Mouse (Mus musculus) liver, adult (tissue): ENCODE results near the gene Cyp17a1.

Source experiments
- GATA4 ChIP-seq: IDR thresholded peaks from 2 replicates; pipeline ENCODE4 v1.6.1; 2014; ENCODE audit warnings: mild to moderate bottlenecking, low read length; ENCODE audit not compliant: insufficient replicate concordance

Gene Cyp17a1

GRCm38 (mm10) chr19:46691078-46691477 lies 18.1 kb upstream of the Cyp17a1 start:
- TF ChIP-seq GATA4 = no peak

DNA sequence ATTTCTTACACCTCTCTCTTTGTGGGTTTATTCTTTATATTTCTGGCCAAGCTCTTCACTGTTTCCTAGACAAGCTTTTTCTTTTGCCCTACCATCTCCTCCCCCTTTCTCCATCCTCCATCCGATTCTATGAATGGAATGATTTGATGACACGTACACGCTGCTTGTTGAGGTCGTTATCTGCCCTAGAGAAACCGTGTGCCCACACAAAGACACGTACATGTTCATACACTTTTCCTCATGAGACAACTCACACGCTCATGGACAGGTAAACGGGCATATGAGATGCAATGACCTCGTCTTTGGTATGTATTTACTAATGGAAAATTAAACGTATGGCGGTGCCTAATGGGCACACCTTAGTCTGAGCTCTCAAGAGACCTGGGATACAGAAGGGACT lies 17.4 kb upstream of the Cyp17a1 start:
- no peak for TF ChIP-seq GATA4

DNA sequence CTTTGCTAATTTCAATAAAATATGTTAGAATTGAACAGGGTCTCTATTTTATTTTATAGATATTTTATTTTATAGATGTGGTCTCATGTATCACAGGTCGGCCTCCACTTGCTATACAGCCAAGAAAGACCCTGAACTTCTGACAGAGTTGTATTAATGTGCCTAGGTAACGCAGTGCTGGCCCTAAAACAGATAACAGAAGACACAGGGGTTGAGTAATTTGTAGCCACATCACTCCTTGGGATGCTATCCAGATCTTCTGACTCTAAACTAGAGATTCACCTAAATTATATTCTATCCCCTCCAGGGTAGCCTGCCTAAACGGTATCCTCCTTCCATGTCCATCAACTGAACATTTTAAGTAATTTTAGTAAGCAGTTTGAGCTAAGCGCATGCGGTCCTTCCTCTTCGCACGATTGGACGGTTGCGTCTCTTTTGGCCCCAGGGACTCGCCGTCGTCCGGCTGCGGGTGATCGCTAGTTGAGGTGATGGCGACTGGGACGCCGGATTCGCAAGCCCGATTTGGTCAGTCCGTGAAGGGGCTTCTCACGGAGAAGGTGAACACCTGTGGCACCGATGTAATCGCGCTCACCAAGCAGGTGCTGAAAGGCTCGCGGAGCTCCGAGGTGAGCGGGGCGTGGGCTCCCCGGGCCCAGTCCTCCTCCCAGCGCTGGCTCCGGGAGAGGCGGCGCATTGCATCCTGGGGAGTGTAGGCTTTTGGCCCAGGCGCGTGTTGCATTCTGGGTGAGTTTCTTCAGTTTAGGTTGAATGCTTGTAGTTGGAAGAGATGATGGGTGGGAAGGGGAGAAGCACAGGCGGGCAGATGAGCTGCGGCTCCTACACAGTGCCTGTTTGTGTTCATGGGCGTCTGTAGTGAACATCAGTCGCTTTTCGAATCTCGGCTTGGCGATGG lies 16.7 kb upstream of the Cyp17a1 start, which contains the start of gene Borcs7:
Gene Borcs7, plus strand, starts transcription at position 447 of the 913 bp plus-strand sequence.
- TF ChIP-seq GATA4 = no peak; the same call in 1 of the 2 replicates

DNA sequence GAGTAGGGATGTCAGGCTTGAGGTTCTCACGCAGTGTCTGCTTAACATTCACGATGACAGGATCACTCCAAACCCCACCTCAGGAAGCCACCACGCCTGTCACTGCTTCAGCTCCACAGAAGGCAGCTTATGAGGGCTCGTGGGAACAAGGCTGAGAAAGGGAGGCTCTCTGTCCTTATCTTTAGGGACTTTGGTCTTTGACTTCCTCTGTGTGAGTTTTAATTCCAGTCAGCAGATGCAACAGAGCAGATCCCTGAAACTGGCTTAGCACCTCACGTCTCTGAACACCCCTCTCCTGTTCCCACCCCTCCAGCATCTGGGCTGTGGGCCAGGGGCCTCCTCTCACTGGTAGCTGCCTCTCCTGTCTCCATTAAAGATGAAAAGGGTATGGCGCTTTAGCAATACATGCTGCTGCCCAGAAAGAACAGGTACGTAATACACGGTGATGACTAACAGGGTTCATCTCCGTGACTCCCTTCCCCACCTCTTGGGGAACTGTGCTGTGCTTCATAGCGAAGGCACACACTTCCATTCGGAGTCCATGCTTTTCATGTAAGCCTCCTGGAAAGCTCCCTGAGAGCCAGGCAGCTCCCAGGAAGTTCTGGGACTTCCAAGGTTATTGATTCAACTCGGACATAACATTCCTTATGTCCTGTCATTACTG lies 6.9 kb upstream of the Cyp17a1 start:
- 0 out of 2 replicates have a peak, but pooled peaks have one; percentile 42 for TF ChIP-seq GATA4

- peak; percentile 12; the same call in 1 of the 2 replicates for TF ChIP-seq GATA4
These were observed 2.7 kb upstream of the Cyp17a1 start for GRCm38 (mm10) chr19:46675641-46676040.

GRCm38 (mm10) chr19:46670691-46671090 lies 2.3 kb downstream of the Cyp17a1 start:
- no peak for TF ChIP-seq GATA4

- TF ChIP-seq GATA4 = no peak; the same call in 1 of the 2 replicates
These were observed 3.2 kb downstream of the Cyp17a1 start for GRCm38 (mm10) chr19:46669802-46670201.

DNA sequence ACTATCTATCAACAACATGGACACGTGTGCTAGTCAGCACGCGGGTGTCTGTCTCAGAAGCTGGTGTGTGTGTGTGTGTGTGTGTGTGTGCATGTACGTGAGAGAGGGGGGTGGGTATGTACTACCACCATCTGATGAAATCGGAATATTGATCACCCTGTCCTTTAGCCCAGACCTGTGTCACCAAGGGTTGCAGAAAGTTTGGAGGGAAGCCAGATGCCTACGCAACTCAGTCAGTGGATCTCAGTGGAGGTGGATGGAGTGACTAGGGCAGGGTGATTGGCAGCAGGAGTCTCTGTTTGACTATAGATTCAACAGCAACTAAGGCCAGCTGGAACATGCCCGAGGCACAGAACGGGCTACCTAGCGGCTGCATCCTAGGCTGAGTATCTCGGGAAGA lies 4.7 kb downstream of the Cyp17a1 start:
- peak; percentile 77 for TF ChIP-seq GATA4

DNA sequence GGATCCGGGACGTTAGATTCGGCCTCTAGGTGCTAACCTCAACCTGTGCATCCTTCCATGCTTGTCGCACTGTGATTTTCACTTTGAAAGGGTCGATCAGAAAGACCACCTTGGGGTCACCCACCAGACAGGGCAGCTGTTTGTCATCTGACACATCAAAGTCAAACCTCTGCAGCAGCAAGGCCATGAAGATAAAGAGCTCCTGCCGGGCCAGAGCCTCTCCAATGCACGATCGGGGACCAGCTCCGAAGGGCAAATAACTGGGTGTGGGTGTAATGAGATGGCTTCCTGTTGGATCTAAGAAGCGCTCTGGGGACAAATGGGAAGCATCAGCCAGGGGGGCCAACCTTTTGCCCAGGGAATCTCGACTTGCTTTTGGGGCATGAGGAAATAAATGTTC lies 5.7 kb downstream of the Cyp17a1 start:
- TF ChIP-seq GATA4 = no peak

- no peak for TF ChIP-seq GATA4
These were observed 7.5 kb downstream of the Cyp17a1 start for GRCm38 (mm10) chr19:46665474-46665873.

DNA sequence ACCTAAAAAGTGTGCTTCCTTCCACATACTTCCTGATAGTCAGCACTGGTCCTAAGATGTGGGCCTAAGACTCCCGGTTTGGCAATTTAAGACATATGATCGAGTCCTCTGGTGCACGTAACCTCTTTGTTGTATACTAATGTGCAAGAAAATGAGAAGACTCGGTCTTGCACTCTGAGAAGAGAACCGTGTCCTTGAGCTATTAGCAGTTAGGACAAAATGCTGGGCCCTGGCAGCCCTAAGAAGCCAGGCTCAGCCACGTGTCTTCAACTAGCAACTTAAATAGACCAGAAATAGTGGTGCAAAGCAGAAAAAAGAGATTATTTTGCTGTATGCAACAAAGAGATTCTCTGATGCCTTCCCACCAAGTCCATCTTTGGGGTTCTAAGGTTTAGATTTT lies 10.2 kb downstream of the Cyp17a1 start:
- no peak for TF ChIP-seq GATA4

GRCm38 (mm10) chr19:46662214-46662613 lies 10.8 kb downstream of the Cyp17a1 start:
- peak; percentile 38; the same call in 1 of the 2 replicates for TF ChIP-seq GATA4

- TF ChIP-seq GATA4 = no peak
These were observed 11.5 kb downstream of the Cyp17a1 start for GRCm38 (mm10) chr19:46661511-46661910.

DNA sequence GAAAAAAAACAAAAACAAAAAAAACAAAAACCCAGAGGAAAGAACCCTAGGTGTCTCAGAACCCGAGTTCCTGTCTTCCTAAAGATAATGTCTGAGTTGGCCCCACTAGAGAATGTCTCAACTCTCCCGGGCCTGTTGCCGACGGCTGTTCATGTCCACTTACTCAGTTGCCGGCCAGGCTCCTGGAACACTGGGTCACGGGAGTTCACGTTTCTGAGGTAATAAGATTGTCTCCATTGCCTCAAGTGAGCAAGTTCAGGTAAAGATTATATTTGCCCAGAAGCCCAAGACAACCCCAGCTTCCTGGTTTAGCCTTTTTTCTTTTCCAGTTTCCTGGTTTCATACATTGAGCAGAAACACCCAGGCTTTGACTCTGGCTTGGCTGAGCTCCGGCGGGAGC lies 14.1 kb downstream of the Cyp17a1 start:
- TF ChIP-seq GATA4 = no peak

GRCm38 (mm10) chr19:46658348-46658747 lies 14.6 kb downstream of the Cyp17a1 start:
- no peak for TF ChIP-seq GATA4
